Mouse (Mus musculus) erythroblast, embryonic 14.5 days (primary cell): ENCODE measurements around the gene Plekho1. TPM values are rescaled to one million over a fixed set of nuclear protein-coding genes. Genes with fewer than 3 reads are reported as not detected.
"Not testable (repeated sequence)": the region's sequence is repeated elsewhere in the genome, so short reads cannot be mapped to it uniquely, and the experiment has no call there.

Source experiments
- H3K27me3 ChIP-seq: 2 replicates; pipeline ENCODE4 v1.6.1; 2012; ENCODE audit warnings: inconsistent platforms; ENCODE audit not compliant: control insufficient read depth
- H3K36me3 ChIP-seq: 2 replicates; pipeline ENCODE4 v1.6.1; 2012; ENCODE audit warnings: mild to moderate bottlenecking, inconsistent platforms; ENCODE audit not compliant: control insufficient read depth
- H3K4me1 ChIP-seq: 2 replicates; pipeline ENCODE4 v1.6.1; 2012; ENCODE audit warnings: inconsistent platforms; ENCODE audit not compliant: control insufficient read depth
- H3K4me3 ChIP-seq: replicated peaks from 2 replicates; pipeline ENCODE3; 2012; ENCODE audit warnings: moderate library complexity, mild to moderate bottlenecking, inconsistent platforms
- H3K9me3 ChIP-seq: 2 replicates; pipeline ENCODE4 v1.6.1; 2012; ENCODE audit warnings: low read length, inconsistent platforms, mixed read lengths; ENCODE audit not compliant: control insufficient read depth
- GATA1 ChIP-seq: IDR thresholded peaks from 2 replicates; pipeline ENCODE4 v1.6.1; 2012; ENCODE audit warnings: low read length, inconsistent platforms, mixed read lengths
- TAL1 ChIP-seq: IDR thresholded peaks from 3 replicates; pipeline ENCODE4 v1.6.1; 2012; ENCODE audit warnings: low read length, inconsistent platforms, mixed read lengths
- polyA plus RNA-seq: library from polyadenylated mRNA; stranded (reverse); fragments of >175 nt; gene quantifications from 2 replicates; pipeline ENCODE4 v1.2.3, GENCODE M21; 2012

The Plekho1 gene
- polyA plus RNA-seq, 1 experiment = 4.4 TPM

- peaks cover 4% of the 10 kb centered on the region for H3K27me3 ChIP-seq
- no peak for TF ChIP-seq GATA1
- no peak for TF ChIP-seq TAL1
- no peaks in the 10 kb centered on the region for H3K36me3 ChIP-seq
- H3K9me3 ChIP-seq = peaks cover 5% of the 10 kb centered on the region; the same call in 1 of the 2 replicates
- H3K4me1 ChIP-seq = peaks cover 23% of the 10 kb centered on the region
- H3K4me3 ChIP-seq = no peak overlapping the region
Observed at GRCm38 (mm10) chr3:95959082-95959481, 36.7 kb downstream of the Plekho1 start.

GRCm38 (mm10) chr3:95957359-95958148 is 38.2 kb downstream of the Plekho1 start:
- Histone ChIP-seq H3K36me3 (no peaks in the 10 kb centered on the region), H3K4me3 (no peak overlapping the region), H3K27me3 (peaks cover 4% of the 10 kb centered on the region; the same call in 1 of the 2 replicates), H3K4me1 (peaks cover 24% of the 10 kb centered on the region), H3K9me3 (peaks cover 5% of the 10 kb centered on the region; the same call in 1 of the 2 replicates)
- TF ChIP-seq GATA1 = no peak
- no peak for TF ChIP-seq TAL1

GRCm38 (mm10) chr3:95955318-95955717 is 40.5 kb downstream of the Plekho1 start:
- no peaks in the 10 kb centered on the region for H3K36me3 ChIP-seq
- no peaks in the 10 kb centered on the region for H3K27me3 ChIP-seq
- TF ChIP-seq TAL1 (no peak), GATA1 (no peak)
- H3K9me3 ChIP-seq = peaks cover 5% of the 10 kb centered on the region; the same call in 1 of the 2 replicates
- no peak overlapping the region for H3K4me3 ChIP-seq
- H3K4me1 ChIP-seq = peaks cover 36% of the 10 kb centered on the region

- not testable (repeated sequence) for H3K27me3 ChIP-seq, H3K4me3 ChIP-seq, H3K36me3 ChIP-seq, H3K9me3 ChIP-seq
- H3K4me1 ChIP-seq = peaks cover 39% of the 10 kb centered on the region
Observed at GRCm38 (mm10) chr3:95954648-95955173, 41.1 kb downstream of the Plekho1 start.

GRCm38 (mm10) chr3:95953522-95953921 is 42.3 kb downstream of the Plekho1 start:
- Histone ChIP-seq H3K4me3 (no peak overlapping the region), H3K36me3 (peaks cover 7% of the 10 kb centered on the region), H3K9me3 (peaks cover 5% of the 10 kb centered on the region; the same call in 1 of the 2 replicates), H3K27me3 (no peaks in the 10 kb centered on the region), H3K4me1 (peaks cover 50% of the 10 kb centered on the region)
- TF ChIP-seq TAL1 (no peak), GATA1 (no peak)

GRCm38 (mm10) chr3:95953023-95953422 is 42.8 kb downstream of the Plekho1 start:
- Histone ChIP-seq H3K36me3 (peaks cover 12% of the 10 kb centered on the region), H3K4me1 (peaks cover 52% of the 10 kb centered on the region), H3K4me3 (no peak overlapping the region), H3K9me3 (peaks cover 5% of the 10 kb centered on the region; the same call in 1 of the 2 replicates), H3K27me3 (no peaks in the 10 kb centered on the region)
- TF ChIP-seq TAL1 (no peak), GATA1 (no peak)

- Histone ChIP-seq H3K4me1 (peaks cover 45% of the 10 kb centered on the region), H3K36me3 (peaks cover 25% of the 10 kb centered on the region), H3K4me3 (peak overlapping the region; percentile 84)
- not testable (repeated sequence) for H3K9me3 ChIP-seq, H3K27me3 ChIP-seq
Observed at GRCm38 (mm10) chr3:95951566-95951965, 44.2 kb downstream of the Plekho1 start.

- H3K4me3 ChIP-seq = peak overlapping the region; percentile 84
- peaks cover 42% of the 10 kb centered on the region for H3K4me1 ChIP-seq
- H3K27me3 ChIP-seq = no peaks in the 10 kb centered on the region
Observed at GRCm38 (mm10) chr3:95950763-95951551, 44.8 kb downstream of the Plekho1 start.

GRCm38 (mm10) chr3:95948325-95948724 is 47.5 kb downstream of the Plekho1 start:
- Histone ChIP-seq H3K4me1 (peaks cover 30% of the 10 kb centered on the region), H3K36me3 (peaks cover 57% of the 10 kb centered on the region), H3K4me3 (no peak overlapping the region), H3K9me3 (no peaks in the 10 kb centered on the region), H3K27me3 (no peaks in the 10 kb centered on the region)
- TF ChIP-seq TAL1 (no peak), GATA1 (no peak)

More at GRCm38 (mm10) chr3:95950763-95951551, 44.8 kb downstream of the Plekho1 start:
- peaks cover 32% of the 10 kb centered on the region for H3K36me3 ChIP-seq
- no peak for TF ChIP-seq TAL1
- TF ChIP-seq GATA1 = no peak
- peaks cover 5% of the 10 kb centered on the region; the same call in 1 of the 2 replicates for H3K9me3 ChIP-seq
